Mouse (Mus musculus): ENCODE results near the gene Gm20388.

Gm20388 gene

DNA sequence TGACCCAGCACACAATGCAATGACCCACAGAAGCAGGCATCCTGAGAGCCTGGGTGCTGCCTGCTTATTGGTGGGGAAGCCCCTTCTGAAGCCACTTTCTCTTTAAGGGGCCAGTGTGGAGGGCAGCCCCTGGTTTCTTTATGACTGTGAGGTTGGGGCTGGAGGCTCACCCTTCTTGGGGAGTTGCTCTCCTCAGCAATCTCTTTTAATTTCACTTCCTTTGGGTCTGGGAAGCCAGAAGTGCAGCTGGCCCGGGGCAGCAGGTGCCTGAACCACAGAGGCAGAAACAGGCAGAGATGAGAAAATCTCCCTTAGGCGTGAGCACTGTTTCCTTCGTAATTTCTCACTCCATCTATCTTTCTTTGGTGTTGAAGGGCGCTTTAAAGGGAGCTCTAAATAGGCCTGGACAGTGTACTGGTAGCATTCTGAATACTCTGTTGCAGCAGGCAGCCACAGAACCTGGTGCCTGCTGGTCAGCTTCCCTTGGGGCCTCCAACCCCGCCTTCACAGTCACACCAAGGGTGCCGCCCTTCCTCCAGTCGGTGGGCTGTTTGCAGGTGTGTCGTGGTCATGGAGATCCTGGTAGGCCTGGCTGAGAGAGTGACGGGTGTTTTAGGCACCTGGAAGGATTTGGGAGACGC is 2791.8 kb downstream of the Gm20388 start:
- DNase-seq (ENCODE audit: low read depth in 2 of 2, low spot score in 2 of 2): no peak

GRCm38 (mm10) chr8:122702957-122703356 is 2792.3 kb downstream of the Gm20388 start:
- no peak for DNase-seq (ENCODE audit: low read depth in 2 of 2, low spot score in 2 of 2)

- DNase-seq (ENCODE audit: low read depth in 2 of 2, low spot score in 2 of 2): no peak
These were observed 2794.0 kb downstream of the Gm20388 start for GRCm38 (mm10) chr8:122704612-122705011.

DNA sequence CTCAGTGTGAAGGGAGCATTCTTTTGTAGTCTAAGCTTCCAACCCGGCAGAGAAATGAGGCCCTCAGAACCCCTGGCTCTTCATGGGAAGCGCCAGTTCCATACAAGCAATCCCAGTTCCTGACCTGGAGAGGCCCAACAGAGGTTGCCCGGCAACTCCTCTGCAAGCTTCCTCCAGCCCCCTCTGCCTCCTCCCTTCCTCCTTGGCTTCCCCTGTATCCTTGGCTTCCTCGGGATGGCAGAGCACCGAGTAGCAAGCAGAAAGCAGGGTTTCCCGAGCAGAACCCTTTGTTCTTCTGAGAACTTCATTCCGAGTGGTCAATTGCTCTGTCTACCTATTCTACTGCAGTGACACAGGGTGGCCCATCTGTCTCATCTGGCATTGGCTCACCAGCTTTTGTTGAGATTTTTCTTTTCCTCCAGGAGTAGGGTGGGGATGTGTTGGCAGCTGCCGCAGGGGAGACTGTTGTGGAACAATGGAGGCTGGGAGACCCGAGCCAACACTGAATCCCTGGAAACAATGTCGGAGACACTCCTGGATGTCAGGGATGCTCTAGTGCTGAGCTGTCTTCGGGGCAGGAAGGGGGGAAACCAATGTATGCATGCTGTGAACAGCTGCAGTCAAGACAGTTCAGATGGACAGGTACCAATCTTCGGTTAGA is 2795.4 kb downstream of the Gm20388 start:
- no peak for DNase-seq (ENCODE audit: low read depth in 2 of 2, low spot score in 2 of 2)

- no peak for DNase-seq (ENCODE audit: low read depth in 2 of 2, low spot score in 2 of 2)
These were observed 2796.5 kb downstream of the Gm20388 start for GRCm38 (mm10) chr8:122707184-122707583.

GRCm38 (mm10) chr8:122709340-122710111 is 2798.9 kb downstream of the Gm20388 start:
- no peak for DNase-seq (ENCODE audit: low read depth in 2 of 2, low spot score in 2 of 2)

- no peak for DNase-seq (ENCODE audit: low read depth in 2 of 2, low spot score in 2 of 2)
These were observed 2800.8 kb downstream of the Gm20388 start for GRCm38 (mm10) chr8:122711480-122711879.

- no peak for DNase-seq (ENCODE audit: low read depth in 2 of 2, low spot score in 2 of 2)
These were observed 2801.3 kb downstream of the Gm20388 start for GRCm38 (mm10) chr8:122711891-122712365.

- DNase-seq (ENCODE audit: low read depth in 2 of 2, low spot score in 2 of 2): no peak
These were observed 2801.9 kb downstream of the Gm20388 start for GRCm38 (mm10) chr8:122712411-122713156.

- no peak for DNase-seq (ENCODE audit: low read depth in 2 of 2, low spot score in 2 of 2)
These were observed 2802.5 kb downstream of the Gm20388 start for GRCm38 (mm10) chr8:122713157-122713518.

GRCm38 (mm10) chr8:122716566-122716965 is 2805.9 kb downstream of the Gm20388 start:
- DNase-seq (ENCODE audit: low read depth in 2 of 2, low spot score in 2 of 2): no peak

- DNase-seq (ENCODE audit: low read depth in 2 of 2, low spot score in 2 of 2): no peak
These were observed 2807.3 kb downstream of the Gm20388 start for GRCm38 (mm10) chr8:122717869-122718509.

- DNase-seq (ENCODE audit: low read depth in 2 of 2, low spot score in 2 of 2): no peak
These were observed 2808.3 kb downstream of the Gm20388 start for GRCm38 (mm10) chr8:122718711-122719499.

DNA sequence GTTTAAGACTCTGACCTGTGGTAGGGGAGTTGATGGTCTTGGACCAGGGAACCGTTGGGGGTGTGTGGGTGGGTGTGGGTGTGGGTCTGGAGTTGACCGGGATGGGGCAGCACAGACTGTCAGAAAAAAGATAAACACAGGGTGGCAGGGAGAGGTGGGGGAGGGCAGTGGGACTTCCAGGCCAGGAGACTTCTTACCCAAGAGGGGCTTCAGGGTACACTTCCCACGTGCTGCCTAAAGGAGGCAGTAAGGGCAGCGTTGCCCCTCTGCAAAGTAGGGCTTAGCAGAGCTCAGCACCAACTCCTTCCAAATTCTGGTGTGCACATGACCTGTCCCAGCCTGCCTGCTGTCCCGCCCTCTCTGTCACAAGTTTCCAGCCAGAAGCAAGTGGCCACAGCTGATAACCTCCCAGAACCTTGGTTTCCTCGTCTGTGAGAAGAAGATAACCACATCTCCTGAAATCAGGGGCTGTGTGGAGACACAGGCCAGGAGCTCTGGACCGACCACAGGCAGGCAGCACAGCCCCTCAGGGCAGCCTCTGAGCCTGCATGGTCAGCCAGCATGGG is 2808.9 kb downstream of the Gm20388 start:
- DNase-seq (ENCODE audit: low read depth in 2 of 2, low spot score in 2 of 2): no peak

DNA sequence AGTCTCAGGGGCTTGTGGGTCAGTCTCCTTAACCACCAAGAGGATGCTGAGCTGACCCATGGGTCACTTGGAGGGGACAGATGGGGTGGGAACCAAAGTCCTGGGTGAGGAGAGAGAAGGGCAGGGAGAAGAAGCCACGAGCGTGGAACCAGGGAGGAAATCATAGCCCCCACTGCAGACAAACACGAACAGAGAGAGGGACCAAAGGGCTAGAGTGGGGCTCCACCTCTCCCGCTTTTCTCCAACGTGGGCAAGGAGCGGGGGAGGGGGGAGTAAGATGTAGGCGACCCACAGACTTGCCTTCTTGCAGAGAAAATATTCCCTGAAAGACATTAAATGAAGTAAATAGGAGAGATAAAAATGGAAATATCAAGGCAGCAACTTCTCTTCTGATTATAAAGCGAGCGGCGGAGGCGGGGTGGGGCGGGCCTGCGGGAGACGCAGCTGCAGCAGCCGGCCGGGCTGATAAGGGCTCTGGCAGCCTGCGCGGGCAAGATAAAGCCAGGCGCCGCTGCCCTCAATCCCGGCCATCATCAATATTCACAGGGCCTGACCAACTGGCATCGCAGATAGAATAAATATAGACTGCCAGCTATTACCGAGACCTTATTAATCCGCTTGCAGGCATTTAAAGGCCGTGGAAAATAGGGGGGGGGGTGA is 2809.6 kb downstream of the Gm20388 start:
- DNase-seq (ENCODE audit: low read depth in 2 of 2, low spot score in 2 of 2): no peak

DNA sequence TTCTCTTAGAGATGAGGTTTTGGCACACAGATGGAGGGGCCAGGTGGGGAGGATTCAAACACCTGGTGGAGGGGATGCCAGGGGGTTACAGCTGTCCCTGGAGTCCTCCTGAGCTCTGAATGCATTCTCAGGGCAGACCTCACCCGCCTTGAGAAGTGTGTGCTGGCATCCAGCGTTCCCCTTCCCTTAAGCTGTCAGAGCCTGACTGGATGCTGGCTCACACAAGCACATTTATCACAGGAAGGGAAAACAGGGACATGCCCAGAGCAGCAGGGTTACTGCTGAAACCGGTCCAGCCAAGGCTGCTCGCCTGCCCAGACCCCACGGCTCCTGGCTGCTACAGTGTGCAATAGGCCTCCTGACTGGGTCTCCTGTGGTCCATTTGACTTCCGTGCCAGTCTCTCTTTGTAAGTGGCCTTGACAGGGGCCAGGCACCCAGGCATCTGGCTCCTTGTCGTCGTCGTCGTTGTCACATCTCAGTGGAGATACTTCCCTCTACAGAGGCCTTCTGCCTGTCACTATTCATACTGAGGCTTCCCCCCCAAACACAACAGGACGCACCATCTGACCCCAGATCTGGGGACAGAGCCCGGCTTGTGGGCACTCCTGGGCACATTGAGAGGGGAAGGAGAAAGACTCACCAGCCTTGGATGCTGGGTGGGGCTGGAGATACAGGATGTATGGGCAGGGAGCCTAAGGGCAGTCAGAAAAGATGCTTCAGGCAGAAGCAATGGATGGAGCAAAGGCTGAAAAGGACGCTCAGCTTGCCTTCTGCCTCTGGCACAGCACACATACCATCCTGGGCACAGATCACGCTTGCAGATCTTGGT is 2810.4 kb downstream of the Gm20388 start:
- DNase-seq (ENCODE audit: low read depth in 2 of 2, low spot score in 2 of 2): no peak

- DNase-seq (ENCODE audit: low read depth in 2 of 2, low spot score in 2 of 2): no peak
These were observed 2814.5 kb downstream of the Gm20388 start for GRCm38 (mm10) chr8:122725187-122725586.

GRCm38 (mm10) chr8:122726789-122727188 is 2816.1 kb downstream of the Gm20388 start:
- DNase-seq (ENCODE audit: low read depth in 2 of 2, low spot score in 2 of 2): no peak
